Mouse (Mus musculus) liver, adult 2 months (tissue): ENCODE data around the gene Ugt1a7c.

Experiments
- CTCF ChIP-seq: fragments of 200-500 bp; IDR thresholded peaks from 2 replicates; pipeline ENCODE4 v1.5.1; 2011; ENCODE audit warnings: low read depth, low read length, control low read depth
- POLR2A ChIP-seq: fragments of 200-500 bp; IDR thresholded peaks from 2 replicates; pipeline ENCODE4 v1.6.1; 2011; ENCODE audit warnings: low read length, control low read depth; ENCODE audit not compliant: insufficient read depth; ENCODE audit errors: extremely low read depth

DNA sequence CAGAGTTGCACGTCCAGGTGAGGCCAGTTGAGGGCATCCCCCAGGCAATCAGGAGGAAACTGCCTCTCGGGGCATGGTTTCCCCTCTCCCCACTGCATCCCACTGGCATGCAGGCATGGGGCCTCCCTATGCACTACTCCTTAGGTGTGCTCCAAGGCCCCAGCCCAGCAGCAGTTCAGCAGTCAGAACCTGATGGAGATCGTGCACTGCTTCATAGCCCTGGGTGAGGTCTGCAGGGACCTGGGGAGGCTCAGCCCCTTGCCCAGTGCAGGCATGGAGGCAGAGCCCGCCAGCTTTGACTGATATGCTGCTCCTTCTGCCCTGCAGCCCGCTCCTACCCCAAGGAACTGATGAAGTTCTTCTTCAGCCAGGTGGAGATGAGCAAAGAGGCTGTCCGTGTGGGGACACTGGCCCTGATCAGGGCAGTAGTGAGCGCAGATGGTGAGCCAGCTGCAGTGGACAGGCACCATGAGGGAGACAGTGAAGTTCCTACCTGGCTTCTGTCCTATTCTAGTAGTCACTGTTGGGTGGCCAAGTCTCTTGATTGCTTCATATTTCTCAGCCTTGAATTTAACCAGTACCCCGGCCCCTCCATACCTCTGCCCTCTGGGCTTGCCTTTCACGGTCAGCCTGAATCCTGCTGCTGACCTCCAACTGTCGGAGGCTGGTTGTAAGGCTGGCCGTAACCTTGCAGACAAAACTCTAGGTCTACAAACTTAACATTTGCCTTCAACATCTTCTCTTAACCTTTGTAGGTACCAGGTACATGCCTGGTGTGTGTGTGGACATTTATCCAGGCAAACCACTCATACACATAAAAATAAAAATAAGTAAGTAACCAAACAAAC lies 140.4 kb downstream of the Ugt1a7c start:
- TF ChIP-seq POLR2A, result no peak
- no peak for TF ChIP-seq CTCF
